Mouse (Mus musculus) kidney, embryonic 14.5 days (tissue): ENCODE measurements at regions not wholly inside any gene's neighbourhood (a gene's known extent, or its start where the extent isn't known, plus 50 kb on each side); places are given as distances from the start of the nearest gene placed in this dataset.

Experiments
- ATAC-seq: fragments of 200-750 bp; cut with Nextera tagmentation; 2 replicates; pipeline ENCODE4 v1.8.0; 2017; ENCODE audit warnings: moderate number of reproducible peaks, mild to moderate bottlenecking, moderate TSS enrichment, moderate library complexity; ENCODE audit not compliant: low FRiP score, low TSS enrichment
- H3K27ac ChIP-seq: fragments of 300-500 bp; sonication (generic); 2 replicates; pipeline ENCODE4 v1.5.1; 2014; ENCODE audit warnings: low read depth, mild to moderate bottlenecking, low read length, moderate library complexity, mixed read lengths
- H3K27me3 ChIP-seq: fragments of 300-500 bp; sonication (generic); 2 replicates; pipeline ENCODE4 v1.6.1; 2014; ENCODE audit warnings: mild to moderate bottlenecking, low read length; ENCODE audit not compliant: control insufficient read depth, insufficient read depth
- H3K36me3 ChIP-seq: fragments of 300-500 bp; sonication (generic); 2 replicates; pipeline ENCODE4 v1.6.1; 2014; ENCODE audit warnings: low read length, mixed read lengths; ENCODE audit not compliant: control insufficient read depth, insufficient read depth
- H3K4me1 ChIP-seq: fragments of 300-500 bp; sonication (generic); 2 replicates; pipeline ENCODE4 v1.6.1; 2014; ENCODE audit warnings: low read length, mixed read lengths; ENCODE audit not compliant: control insufficient read depth, insufficient read depth
- H3K4me2 ChIP-seq: fragments of 300-500 bp; sonication (generic); replicated peaks from 2 replicates; pipeline ENCODE4 v1.6.1; 2014; ENCODE audit warnings: low read depth, mild to moderate bottlenecking, low read length
- H3K4me3 ChIP-seq: fragments of 300-500 bp; sonication (generic); 2 replicates; pipeline ENCODE4 v1.5.1; 2014; ENCODE audit warnings: mild to moderate bottlenecking, low read length
- H3K9ac ChIP-seq: fragments of 300-500 bp; sonication (generic); 2 replicates; pipeline ENCODE4 v1.6.1; 2014; ENCODE audit warnings: low read depth, mild to moderate bottlenecking, low read length, moderate library complexity
- H3K9me3 ChIP-seq: fragments of 300-500 bp; sonication (generic); 2 replicates; pipeline ENCODE4 v1.6.1; 2016; ENCODE audit warnings: low read length; ENCODE audit not compliant: control insufficient read depth
- WGBS: fragments of 180-500 bp; shearing (Covaris S2); extraction: QIAGEN DNeasy Blood & Tissue Kit; methylation state at CpG from one replicate; pipeline ENCODE4 v1.1.7; 2014; 5-methylcytosine and 5-hydroxymethylcytosine counted together

DNA sequence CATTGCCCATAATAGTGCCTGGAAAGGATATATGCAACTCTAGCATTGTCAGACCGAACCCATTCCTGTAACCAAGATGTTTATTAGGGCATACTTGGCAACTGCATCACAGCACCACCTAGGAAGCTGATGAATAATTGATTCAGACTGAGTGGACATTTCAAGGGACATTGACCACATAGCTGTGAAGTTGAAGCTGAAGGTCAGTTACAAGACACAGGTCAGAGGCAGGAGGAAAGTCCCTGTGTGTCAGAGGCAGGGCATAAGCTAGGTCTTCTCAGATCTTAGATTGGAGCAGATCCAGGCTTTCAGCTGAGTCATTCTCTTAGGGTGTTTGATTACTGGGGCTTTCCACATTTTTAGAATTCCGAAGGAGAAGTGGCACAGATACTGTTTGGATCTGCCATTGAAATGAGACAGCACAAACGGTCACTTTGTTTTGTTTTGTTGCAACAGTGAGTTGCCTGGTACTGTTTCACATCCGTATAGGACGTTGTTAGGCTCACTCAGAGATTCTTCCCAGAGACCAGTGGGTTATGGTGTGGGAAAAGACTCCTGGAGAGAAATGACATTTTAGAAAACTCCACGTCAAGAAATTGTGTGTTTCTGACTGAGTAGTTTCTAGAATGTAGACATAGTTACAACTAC, 2055.2 kb upstream of the 5930422O12Rik start:
- ATAC-seq: no peak
- WGBS: 82% methylated on average over 6 of the region's 6 CpGs

DNA sequence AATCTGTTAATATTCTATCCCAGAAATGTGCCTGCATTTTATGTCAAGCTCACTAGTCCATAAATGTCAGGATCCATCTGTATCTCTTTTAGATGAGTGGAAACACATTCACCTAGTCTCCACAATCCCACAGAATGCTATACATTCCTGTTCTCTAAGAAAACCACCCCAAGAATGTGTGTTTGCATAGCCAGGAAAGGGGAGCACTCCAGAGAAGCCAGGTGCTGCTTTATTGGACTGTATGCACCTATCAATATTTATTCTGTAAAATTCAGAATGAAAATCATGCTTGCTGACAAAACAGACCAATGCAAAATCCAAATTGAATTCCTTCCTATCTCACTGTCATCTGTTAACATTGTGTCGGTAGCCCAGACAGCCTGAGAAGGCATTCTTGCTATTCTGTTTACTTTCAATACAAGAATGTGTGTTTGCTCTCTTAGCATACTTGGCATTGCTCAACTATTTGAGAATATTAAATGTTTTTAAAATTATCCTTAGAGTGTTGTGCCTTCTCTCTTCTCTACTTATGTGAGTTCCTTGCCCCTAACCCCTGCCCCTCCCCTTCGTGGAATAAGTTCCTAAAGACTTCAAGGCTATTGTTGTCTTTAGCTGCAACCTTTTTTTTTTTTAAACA, 2050.7 kb upstream of the 5930422O12Rik start:
- Histone ChIP-seq H3K9ac (no peak overlapping the region), H3K4me1 (no peaks in the 10 kb centered on the region), H3K9me3 (no peaks in the 10 kb centered on the region), H3K27ac (no peak overlapping the region), H3K4me2 (no peak overlapping the region), H3K36me3 (no peaks in the 10 kb centered on the region), H3K27me3 (no peaks in the 10 kb centered on the region), H3K4me3 (no peak overlapping the region)
- ATAC-seq: no peak
- 80% methylated on average over 2 of the region's 2 CpGs for WGBS

More for the DNA sequence above, 2055.2 kb upstream of the 5930422O12Rik start:
- no peak overlapping the region for H3K9ac ChIP-seq
- H3K4me1 ChIP-seq: no peaks in the 10 kb centered on the region
- no peaks in the 10 kb centered on the region for H3K27me3 ChIP-seq
- no peaks in the 10 kb centered on the region for H3K36me3 ChIP-seq
- H3K27ac ChIP-seq: no peak overlapping the region
- H3K9me3 ChIP-seq: no peaks in the 10 kb centered on the region
- H3K4me3 ChIP-seq: no peak overlapping the region
- H3K4me2 ChIP-seq: no peak overlapping the region

DNA sequence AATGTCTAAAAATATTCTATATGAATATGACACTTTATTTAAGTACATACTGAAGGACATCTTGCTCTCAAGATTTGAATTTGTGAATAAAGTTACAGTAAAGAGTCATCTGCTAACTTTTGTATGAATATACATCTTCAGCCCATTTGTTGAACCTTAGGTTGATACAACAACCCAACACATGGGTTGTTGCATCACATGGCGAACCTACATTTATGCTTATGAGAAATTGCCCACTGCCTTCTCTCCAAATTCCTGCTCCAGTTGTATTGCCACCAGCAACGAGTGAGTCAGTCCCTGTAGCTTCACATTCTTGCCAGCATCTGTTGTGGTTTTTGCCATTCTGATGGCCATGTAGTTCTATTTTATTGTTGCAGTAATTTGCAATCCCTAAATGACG, 2023.7 kb upstream of the 5930422O12Rik start:
- H3K27me3 ChIP-seq: no peaks in the 10 kb centered on the region
- H3K27ac ChIP-seq: no peak overlapping the region
- WGBS: 80% methylated on average over 3 of the region's 3 CpGs
- H3K9me3 ChIP-seq: no peaks in the 10 kb centered on the region
- H3K4me3 ChIP-seq: no peak overlapping the region
- ATAC-seq: no peak
- no peaks in the 10 kb centered on the region for H3K36me3 ChIP-seq
- no peak overlapping the region for H3K4me2 ChIP-seq
- H3K9ac ChIP-seq: no peak overlapping the region
- H3K4me1 ChIP-seq: no peaks in the 10 kb centered on the region

DNA sequence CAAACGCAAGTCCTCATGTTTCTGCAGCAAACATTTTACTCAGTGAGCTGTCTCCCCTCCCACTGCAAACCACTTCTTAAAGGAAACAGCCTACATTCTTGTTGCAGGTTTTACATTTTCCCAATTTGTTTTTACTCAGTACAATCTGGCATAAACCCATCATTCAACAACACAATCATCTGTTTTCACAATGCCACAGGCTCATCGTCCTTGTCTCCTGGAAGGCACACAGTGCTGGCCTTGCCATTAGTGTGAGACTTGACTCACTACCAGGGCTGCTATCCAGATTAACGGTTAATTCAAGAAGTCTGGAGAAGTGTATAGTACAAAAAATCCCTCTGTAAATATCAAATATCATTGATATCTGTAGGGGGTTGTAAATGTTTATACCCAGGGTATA, 2006.3 kb upstream of the 5930422O12Rik start:
- Histone ChIP-seq H3K27me3 (no peaks in the 10 kb centered on the region), H3K9me3 (no peaks in the 10 kb centered on the region), H3K4me3 (no peak overlapping the region), H3K27ac (no peak overlapping the region), H3K4me2 (no peak overlapping the region), H3K36me3 (no peaks in the 10 kb centered on the region), H3K4me1 (no peaks in the 10 kb centered on the region), H3K9ac (no peak overlapping the region)
- no peak for ATAC-seq
- 66% methylated on average over 3 of the region's 3 CpGs for WGBS

DNA sequence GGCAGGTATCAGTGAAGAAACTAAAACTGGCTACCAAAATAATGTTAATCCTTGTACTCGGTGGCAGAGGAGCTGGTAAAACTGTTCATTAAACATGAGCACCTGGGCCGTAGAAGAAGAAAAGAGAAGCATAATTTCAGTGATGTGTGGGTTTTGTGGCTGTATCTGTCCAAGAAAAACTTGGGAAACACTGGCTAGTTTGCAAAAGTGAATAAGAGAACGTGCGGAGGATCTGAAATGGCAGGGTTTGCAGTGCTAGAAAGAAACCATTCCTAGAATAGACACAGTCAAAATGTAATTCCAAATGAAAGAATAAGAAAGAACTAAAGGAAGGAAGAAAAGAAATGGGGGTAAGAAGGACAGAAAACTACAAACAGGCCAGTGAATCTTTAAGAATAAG, 2000.8 kb upstream of the 5930422O12Rik start:
- no peak overlapping the region for H3K4me3 ChIP-seq
- H3K27ac ChIP-seq: no peak overlapping the region
- H3K4me1 ChIP-seq: no peaks in the 10 kb centered on the region
- no peak for ATAC-seq
- H3K27me3 ChIP-seq: no peaks in the 10 kb centered on the region
- WGBS: 91% methylated on average over 4 of the region's 4 CpGs
- H3K4me2 ChIP-seq: no peak overlapping the region
- no peak overlapping the region for H3K9ac ChIP-seq
- H3K36me3 ChIP-seq: no peaks in the 10 kb centered on the region
- no peaks in the 10 kb centered on the region for H3K9me3 ChIP-seq

DNA sequence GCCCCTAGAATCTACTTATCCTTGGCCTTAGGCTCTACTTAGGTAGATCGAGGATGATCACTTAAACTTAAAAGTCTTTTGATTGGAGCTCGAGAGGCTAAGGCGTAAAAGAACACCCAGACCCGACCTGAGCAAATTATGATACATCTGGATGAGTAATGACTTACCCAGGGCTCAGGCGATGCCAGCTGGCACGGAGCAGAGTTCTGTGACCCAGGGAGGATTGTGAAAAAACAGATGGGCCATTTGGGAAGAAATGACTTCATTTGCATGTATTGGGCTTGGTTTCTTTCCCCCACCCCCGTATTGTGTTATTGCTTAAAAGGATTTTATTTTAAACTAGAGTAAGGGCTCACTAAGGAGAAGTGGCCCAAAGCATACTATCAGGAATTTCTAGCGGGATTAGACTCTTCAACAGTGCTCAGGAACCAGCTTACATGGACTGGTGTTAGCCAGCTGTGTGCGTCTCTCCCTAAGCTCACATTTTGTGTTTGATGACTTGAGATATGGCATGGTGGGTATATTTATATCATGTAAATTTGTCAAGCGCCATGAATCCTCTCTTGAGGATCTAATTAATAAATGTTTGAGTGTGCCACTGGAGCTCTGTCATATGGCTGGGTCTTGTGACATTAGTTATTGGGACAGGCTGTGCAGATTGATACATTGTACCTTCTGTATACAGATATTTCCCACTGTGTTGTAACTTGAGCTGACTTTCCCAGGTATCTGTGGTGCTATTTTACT, 1991.9 kb upstream of the 5930422O12Rik start:
- Histone ChIP-seq H3K27me3 (no peaks in the 10 kb centered on the region), H3K36me3 (no peaks in the 10 kb centered on the region), H3K27ac (no peak overlapping the region), H3K4me3 (no peak overlapping the region), H3K9ac (no peak overlapping the region), H3K9me3 (no peaks in the 10 kb centered on the region), H3K4me2 (no peak overlapping the region), H3K4me1 (no peaks in the 10 kb centered on the region)
- WGBS: 84% methylated on average over 10 of the region's 10 CpGs
- ATAC-seq: no peak

DNA sequence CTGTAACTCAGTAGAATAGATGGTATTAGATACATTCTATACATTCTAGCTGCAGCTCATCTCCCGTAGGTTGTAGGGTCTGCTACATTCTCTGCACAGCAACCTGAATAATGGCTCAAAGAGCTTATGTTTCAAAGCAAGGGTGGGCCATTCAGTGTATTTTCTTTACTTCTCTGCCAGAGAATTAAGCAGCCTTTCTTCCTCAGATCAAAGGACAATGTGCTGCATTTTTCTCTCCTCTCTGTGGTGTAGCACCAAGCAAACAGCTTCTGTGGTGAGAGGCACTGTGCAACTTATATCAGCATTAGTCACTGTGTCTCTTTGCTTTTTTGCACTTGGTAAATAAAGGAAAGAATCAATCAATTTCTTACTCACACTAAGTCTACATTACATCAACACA, 1983.7 kb upstream of the 5930422O12Rik start:
- no peak overlapping the region for H3K4me2 ChIP-seq
- H3K27ac ChIP-seq: no peak overlapping the region
- no peak for ATAC-seq
- H3K36me3 ChIP-seq: no peaks in the 10 kb centered on the region
- no peak overlapping the region for H3K4me3 ChIP-seq
- H3K9me3 ChIP-seq: no peaks in the 10 kb centered on the region
- H3K9ac ChIP-seq: no peak overlapping the region
- 42% methylated on average over 1 of the region's 1 CpGs for WGBS
- no peaks in the 10 kb centered on the region for H3K27me3 ChIP-seq
- no peaks in the 10 kb centered on the region for H3K4me1 ChIP-seq

DNA sequence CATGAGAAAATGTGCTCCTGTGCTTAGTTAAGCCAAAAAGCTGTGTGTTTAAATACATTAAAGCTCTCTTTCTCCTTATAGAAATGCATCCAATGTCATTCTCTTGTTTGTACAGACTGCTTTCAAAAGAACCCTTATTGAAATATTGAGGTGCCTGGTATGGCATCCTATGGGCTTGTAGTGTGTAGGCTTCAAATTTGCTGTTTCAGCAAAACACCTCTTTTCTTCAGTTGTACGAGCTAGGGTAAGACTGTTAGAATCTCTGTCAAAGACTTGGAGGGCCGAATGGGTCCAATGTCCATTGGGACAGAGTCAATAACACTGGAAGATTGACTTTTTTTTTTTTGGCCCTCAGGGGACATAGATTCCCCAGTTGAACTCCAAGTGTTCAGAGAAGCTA, 1980.5 kb upstream of the 5930422O12Rik start:
- H3K4me2 ChIP-seq: no peak overlapping the region
- ATAC-seq: no peak
- no peak overlapping the region for H3K4me3 ChIP-seq
- no peaks in the 10 kb centered on the region for H3K9me3 ChIP-seq
- no peaks in the 10 kb centered on the region for H3K27me3 ChIP-seq
- no peak overlapping the region for H3K9ac ChIP-seq
- H3K36me3 ChIP-seq: no peaks in the 10 kb centered on the region
- no peaks in the 10 kb centered on the region for H3K4me1 ChIP-seq
- 85% methylated on average over 2 of the region's 2 CpGs for WGBS
- no peak overlapping the region for H3K27ac ChIP-seq

DNA sequence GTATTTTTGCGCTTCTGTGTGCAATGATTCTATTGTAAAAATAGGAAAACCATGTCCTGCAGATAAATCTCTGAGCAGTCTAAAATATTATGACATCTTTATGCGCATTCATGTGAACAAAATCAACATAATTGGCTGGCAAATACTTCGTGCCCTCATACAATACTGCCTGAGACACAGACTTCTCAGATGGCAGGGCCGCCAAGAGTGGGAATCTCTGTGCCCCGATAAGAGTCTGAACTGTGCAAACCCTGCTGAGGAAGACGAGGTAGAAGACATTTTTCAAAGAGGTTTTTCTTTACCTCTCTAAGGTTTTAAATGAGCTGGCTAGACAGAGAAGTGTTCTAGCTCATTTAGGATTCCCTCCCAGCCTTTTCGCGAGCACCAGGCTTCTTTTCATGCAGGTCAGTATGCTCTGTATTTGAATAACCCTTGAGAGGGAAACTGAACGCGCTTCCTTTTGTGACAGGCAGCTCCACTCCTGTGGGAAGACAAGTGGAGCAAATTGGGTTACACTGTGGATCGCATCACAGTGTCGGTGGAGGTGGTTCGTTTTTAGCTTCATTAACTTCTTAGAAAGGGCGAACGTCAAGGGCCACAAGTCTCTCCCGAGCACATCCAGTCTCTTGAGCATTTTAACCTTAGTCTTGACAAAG, 1973.6 kb upstream of the 5930422O12Rik start:
- Histone ChIP-seq H3K4me1 (no peaks in the 10 kb centered on the region), H3K9ac (no peak overlapping the region), H3K4me3 (no peak overlapping the region), H3K36me3 (no peaks in the 10 kb centered on the region), H3K27me3 (no peaks in the 10 kb centered on the region), H3K27ac (no peak overlapping the region), H3K9me3 (no peaks in the 10 kb centered on the region), H3K4me2 (no peak overlapping the region)
- WGBS: 70% methylated on average over 16 of the region's 16 CpGs
- no peak for ATAC-seq
